Mouse (Mus musculus): Measurements from ENCODE around the gene Grid1. TPM values are rescaled to one million over a fixed set of nuclear protein-coding genes. Genes with fewer than 3 reads are reported as not detected.

Gene Grid1
- polyA plus RNA-seq, 1 experiment from 2014 or later = 0.91 TPM

DNA sequence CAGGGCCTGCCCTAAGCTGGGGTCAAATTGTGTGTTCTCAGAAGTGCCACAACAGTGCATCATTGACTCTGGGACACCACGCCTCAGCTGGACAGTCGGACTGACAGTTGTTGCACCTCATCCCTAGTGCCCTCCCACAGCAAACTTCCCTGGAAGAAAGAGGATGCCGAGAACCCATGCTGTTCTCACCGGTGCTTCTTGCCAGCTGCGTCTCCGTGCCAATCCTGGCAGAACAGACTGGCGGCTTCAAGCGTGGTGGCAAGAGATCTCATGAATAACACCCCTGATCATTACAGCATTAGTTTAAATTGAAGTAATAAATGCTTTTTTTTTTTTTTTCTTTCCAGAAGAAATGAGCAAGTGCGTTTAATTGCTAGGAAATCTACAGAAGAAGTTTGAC is 133.7 kb downstream of the Grid1 start:
- Histone ChIP-seq H3K27ac (no peak overlapping the region), H3K9me3 (replicated peaks; ENCODE audit: low read length) (no peaks in the 10 kb centered on the region), H3K4me1 (replicated peaks; ENCODE audit: insufficient read depth, low read length) (no peaks in the 10 kb centered on the region), H3K27me3 (ENCODE audit: insufficient read depth, low read length) (no peaks in the 10 kb centered on the region), H3K4me2 (ENCODE audit: low read length) (no peak overlapping the region), H3K4me3 (replicated peaks; ENCODE audit: low read depth, low read length) (no peak overlapping the region), H3K36me3 (ENCODE audit: insufficient read depth, low read length) (no peaks in the 10 kb centered on the region), H3K9ac (ENCODE audit: low read depth, low read length) (no peak overlapping the region)
- no peak for DNase-seq (ENCODE audit: low spot score)
- no peak for ATAC-seq (replicated peaks; ENCODE audit: low FRiP score, low read depth)
- WGBS = 87% methylated on average over 9 of the region's 9 CpGs
- no peak for TF ChIP-seq CTCF (IDR thresholded peaks at IDR 0.05; ENCODE audit: low read depth)

DNA sequence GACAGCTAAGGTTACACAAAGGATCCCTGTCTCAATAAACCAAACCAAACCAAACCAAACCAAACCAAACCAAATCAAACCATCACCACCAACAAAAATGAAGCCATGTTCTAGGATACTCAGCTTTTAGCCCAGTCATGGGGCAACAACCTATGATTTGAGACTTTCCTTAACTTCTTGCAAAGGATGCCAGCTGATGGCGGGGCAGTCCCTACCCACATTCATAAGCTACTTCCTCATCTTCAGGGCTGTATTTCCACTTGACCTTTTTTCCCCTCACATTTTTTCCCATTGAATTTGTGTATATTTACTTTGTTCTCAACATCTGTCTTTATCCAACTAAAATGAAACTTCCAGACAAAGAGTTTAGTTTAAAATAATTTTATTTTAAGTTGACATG is 135.8 kb downstream of the Grid1 start:
- Histone ChIP-seq H3K9ac (ENCODE audit: low read depth, low read length) (no peak overlapping the region), H3K4me3 (replicated peaks; ENCODE audit: low read depth, low read length) (no peak overlapping the region), H3K36me3 (ENCODE audit: insufficient read depth, low read length) (no peaks in the 10 kb centered on the region), H3K27ac (no peak overlapping the region), H3K4me1 (replicated peaks; ENCODE audit: insufficient read depth, low read length) (no peaks in the 10 kb centered on the region), H3K27me3 (ENCODE audit: insufficient read depth, low read length) (no peaks in the 10 kb centered on the region), H3K9me3 (replicated peaks; ENCODE audit: low read length) (no peaks in the 10 kb centered on the region), H3K4me2 (ENCODE audit: low read length) (no peak overlapping the region)
- ATAC-seq (replicated peaks; ENCODE audit: low FRiP score, low read depth) = no peak
- no peak for DNase-seq (ENCODE audit: low spot score)
- 91% methylated on average over 1 of the region's 1 CpGs for WGBS
- no peak for TF ChIP-seq CTCF (IDR thresholded peaks at IDR 0.05; ENCODE audit: low read depth)

DNA sequence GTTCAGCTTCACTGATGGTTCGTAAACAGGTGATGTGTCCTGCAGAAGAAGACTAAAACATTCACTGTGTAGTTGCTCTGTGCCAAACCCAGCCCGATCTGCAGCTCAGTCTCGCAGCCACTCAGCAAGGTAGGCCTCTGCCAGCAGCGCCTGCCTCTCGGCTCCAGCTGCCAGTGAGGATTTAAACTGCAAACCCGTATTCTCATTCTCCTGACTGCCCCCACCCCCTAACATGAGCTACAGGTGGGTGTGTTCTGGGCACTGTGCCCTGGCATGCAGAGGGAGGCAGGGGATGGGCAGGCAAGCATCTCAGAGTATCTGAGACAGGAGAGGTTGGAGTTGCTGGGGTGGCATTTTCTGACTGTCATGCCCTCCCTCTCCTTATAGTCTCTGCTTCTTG is 140.3 kb downstream of the Grid1 start:
- no peak for ATAC-seq (replicated peaks; ENCODE audit: low FRiP score, low read depth)
- no peaks in the 10 kb centered on the region for H3K4me1 ChIP-seq (replicated peaks; ENCODE audit: insufficient read depth, low read length)
- no peak overlapping the region for H3K9ac ChIP-seq (ENCODE audit: low read depth, low read length)
- no peak for DNase-seq (ENCODE audit: low spot score)
- no peaks in the 10 kb centered on the region for H3K36me3 ChIP-seq (ENCODE audit: insufficient read depth, low read length)
- no peak for TF ChIP-seq CTCF (IDR thresholded peaks at IDR 0.05; ENCODE audit: low read depth)
- no peaks in the 10 kb centered on the region for H3K27me3 ChIP-seq (ENCODE audit: insufficient read depth, low read length)
- H3K9me3 ChIP-seq (replicated peaks; ENCODE audit: low read length) = no peaks in the 10 kb centered on the region
- no peak overlapping the region for H3K4me2 ChIP-seq (ENCODE audit: low read length)
- WGBS = 60% methylated on average over 6 of the region's 6 CpGs
- H3K27ac ChIP-seq = no peak overlapping the region
- H3K4me3 ChIP-seq (replicated peaks; ENCODE audit: low read depth, low read length) = no peak overlapping the region

DNA sequence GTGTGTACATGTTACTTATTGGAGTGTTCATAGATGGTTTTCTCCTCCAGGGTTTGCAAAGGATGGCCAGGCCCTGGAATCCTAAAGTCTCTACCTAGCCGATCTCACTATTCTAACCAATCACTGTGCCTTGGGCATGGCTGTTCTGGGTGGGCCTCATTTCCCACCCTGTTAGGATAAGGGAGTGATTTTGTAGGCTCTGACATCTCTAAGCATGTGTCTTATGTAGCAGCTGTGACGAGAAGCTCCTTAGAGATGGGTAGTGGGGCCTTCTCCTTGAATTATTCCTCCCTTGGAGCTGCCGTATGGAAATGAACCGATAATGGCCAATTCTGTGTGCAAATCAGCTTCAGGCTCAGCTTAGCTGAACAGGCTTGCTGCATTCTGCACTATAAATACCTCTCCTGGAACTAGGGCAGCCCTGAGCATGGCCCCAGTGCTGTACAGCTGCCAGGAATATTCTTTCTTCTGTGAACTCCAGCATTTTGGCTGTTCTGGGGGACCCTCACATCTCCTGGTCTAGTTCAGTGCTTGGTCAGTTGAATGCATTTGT is 143.8 kb downstream of the Grid1 start:
- Histone ChIP-seq H3K9ac (ENCODE audit: low read depth, low read length) (no peak overlapping the region), H3K4me2 (ENCODE audit: low read length) (no peak overlapping the region), H3K36me3 (ENCODE audit: insufficient read depth, low read length) (no peaks in the 10 kb centered on the region), H3K9me3 (replicated peaks; ENCODE audit: low read length) (no peaks in the 10 kb centered on the region), H3K27me3 (ENCODE audit: insufficient read depth, low read length) (no peaks in the 10 kb centered on the region), H3K4me3 (replicated peaks; ENCODE audit: low read depth, low read length) (no peak overlapping the region), H3K4me1 (replicated peaks; ENCODE audit: insufficient read depth, low read length) (no peaks in the 10 kb centered on the region), H3K27ac (no peak overlapping the region)
- ATAC-seq (replicated peaks; ENCODE audit: low FRiP score, low read depth) (no peak), DNase-seq (ENCODE audit: low spot score) (no peak)
- 89% methylated on average over 4 of the region's 4 CpGs for WGBS
- no peak for TF ChIP-seq CTCF (IDR thresholded peaks at IDR 0.05; ENCODE audit: low read depth)

DNA sequence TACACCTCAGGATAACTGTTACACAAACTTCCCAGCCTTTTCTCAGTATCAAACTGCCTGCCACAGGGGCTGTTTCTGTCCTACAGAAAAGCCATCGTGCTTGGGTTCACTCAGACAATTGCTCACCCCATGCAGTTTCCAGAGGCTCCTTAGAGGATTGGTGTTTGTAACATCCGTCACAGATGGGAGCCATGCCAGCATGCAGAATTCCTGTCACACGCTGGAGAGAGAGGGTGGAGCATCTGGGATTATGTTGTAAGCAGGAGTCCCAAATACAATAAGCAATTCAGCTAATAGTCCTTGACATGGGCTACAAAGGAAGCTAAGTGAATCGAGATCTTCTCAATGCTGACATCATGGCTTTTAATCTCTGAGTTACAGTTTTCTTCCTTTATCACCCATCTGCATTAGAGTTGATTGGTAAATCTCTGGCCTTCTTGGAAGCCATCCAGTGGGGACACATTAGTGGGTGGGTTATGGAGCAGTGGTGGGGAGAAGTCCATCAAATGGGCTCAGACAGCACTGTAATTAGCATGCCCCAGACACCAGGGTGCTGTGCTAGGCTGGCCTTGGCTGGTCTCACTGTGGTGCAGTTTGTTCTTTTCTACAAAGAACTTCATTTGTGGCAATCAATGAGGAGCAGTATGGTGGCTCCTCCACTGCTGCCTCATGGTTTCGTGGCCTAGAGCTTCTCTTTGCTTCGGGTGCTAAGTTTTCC is 149.4 kb downstream of the Grid1 start:
- H3K4me2 ChIP-seq (ENCODE audit: low read length) = no peak overlapping the region
- H3K4me1 ChIP-seq (replicated peaks; ENCODE audit: insufficient read depth, low read length) = no peaks in the 10 kb centered on the region
- ATAC-seq (replicated peaks; ENCODE audit: low FRiP score, low read depth) (no peak), DNase-seq (ENCODE audit: low spot score) (peak; percentile 13)
- no peak overlapping the region for H3K9ac ChIP-seq (ENCODE audit: low read depth, low read length)
- 53% methylated on average over 6 of the region's 6 CpGs for WGBS
- H3K9me3 ChIP-seq (replicated peaks; ENCODE audit: low read length) = no peaks in the 10 kb centered on the region
- no peak overlapping the region for H3K27ac ChIP-seq
- no peak for TF ChIP-seq CTCF (IDR thresholded peaks at IDR 0.05; ENCODE audit: low read depth)
- no peaks in the 10 kb centered on the region for H3K36me3 ChIP-seq (ENCODE audit: insufficient read depth, low read length)
- H3K27me3 ChIP-seq (ENCODE audit: insufficient read depth, low read length) = no peaks in the 10 kb centered on the region
- no peak overlapping the region for H3K4me3 ChIP-seq (replicated peaks; ENCODE audit: low read depth, low read length)

DNA sequence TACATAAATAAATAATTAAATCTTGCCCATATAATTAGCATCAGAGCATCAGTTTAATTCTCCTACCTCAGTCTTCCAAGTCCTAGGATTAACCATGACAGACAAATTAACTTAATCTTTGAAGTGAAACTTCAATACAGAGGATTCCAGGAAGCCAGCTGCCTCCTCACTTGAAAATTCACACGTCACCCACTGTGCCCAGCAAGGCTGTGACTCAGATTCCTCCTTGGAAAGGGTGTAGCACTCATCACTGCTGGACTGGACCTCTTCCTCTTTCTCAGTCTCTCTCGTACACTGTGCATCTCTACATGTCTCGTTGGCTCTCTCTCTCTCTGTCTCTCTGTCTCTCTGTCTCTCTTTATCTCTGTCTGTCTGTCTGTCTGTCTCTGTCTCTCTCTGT is 153.0 kb downstream of the Grid1 start:
- no peak for DNase-seq (ENCODE audit: low spot score)
- Histone ChIP-seq H3K9ac (ENCODE audit: low read depth, low read length) (no peak overlapping the region), H3K4me1 (replicated peaks; ENCODE audit: insufficient read depth, low read length) (no peaks in the 10 kb centered on the region), H3K9me3 (replicated peaks; ENCODE audit: low read length) (no peaks in the 10 kb centered on the region), H3K27ac (no peak overlapping the region), H3K4me2 (ENCODE audit: low read length) (no peak overlapping the region), H3K4me3 (replicated peaks; ENCODE audit: low read depth, low read length) (no peak overlapping the region), H3K27me3 (ENCODE audit: insufficient read depth, low read length) (no peaks in the 10 kb centered on the region), H3K36me3 (ENCODE audit: insufficient read depth, low read length) (no peaks in the 10 kb centered on the region)
- TF ChIP-seq CTCF (IDR thresholded peaks at IDR 0.05; ENCODE audit: low read depth) = no peak
- ATAC-seq (replicated peaks; ENCODE audit: low FRiP score, low read depth) = no peak
- WGBS = 83% methylated on average over 3 of the region's 3 CpGs
